Mouse (Mus musculus) stomach, embryonic 16.5 days (tissue): ENCODE results near the gene Slc35f2. TPM values are rescaled to one million over a fixed set of nuclear protein-coding genes. Genes with fewer than 3 reads are reported as not detected.

ENCODE experiments used
- ATAC-seq: fragments of 200-750 bp; cut with Nextera tagmentation; 2 replicates; pipeline ENCODE4 v1.8.0; 2017; ENCODE audit warnings: moderate number of reproducible peaks, moderate TSS enrichment; ENCODE audit not compliant: insufficient read depth, low FRiP score
- H3K27ac ChIP-seq: fragments of 300-500 bp; sonication (generic); 2 replicates; pipeline ENCODE4 v1.5.1; 2014; ENCODE audit warnings: low read length
- H3K27me3 ChIP-seq: fragments of 300-500 bp; sonication (generic); 2 replicates; pipeline ENCODE4 v1.6.1; 2014; ENCODE audit warnings: low read length, control low read depth, mixed read lengths; ENCODE audit not compliant: control insufficient read depth, insufficient read depth
- H3K36me3 ChIP-seq: fragments of 300-500 bp; sonication (generic); 2 replicates; pipeline ENCODE4 v1.6.1; 2014; ENCODE audit warnings: low read length; ENCODE audit not compliant: control insufficient read depth, insufficient read depth
- H3K4me1 ChIP-seq: fragments of 300-500 bp; sonication (generic); 2 replicates; pipeline ENCODE4 v1.6.1; 2014; ENCODE audit warnings: low read length, control low read depth, mixed read lengths; ENCODE audit not compliant: control insufficient read depth, insufficient read depth
- H3K4me2 ChIP-seq: fragments of 300-500 bp; sonication (generic); 2 replicates; pipeline ENCODE4 v1.6.1; 2014; ENCODE audit warnings: low read depth, low read length, mixed read lengths
- H3K4me3 ChIP-seq: fragments of 300-500 bp; sonication (generic); replicated peaks from 2 replicates; pipeline ENCODE4 v1.5.1; 2014; ENCODE audit warnings: mild to moderate bottlenecking, low read length
- H3K9ac ChIP-seq: fragments of 300-500 bp; sonication (generic); 2 replicates; pipeline ENCODE4 v1.6.1; 2014; ENCODE audit warnings: low read length
- H3K9me3 ChIP-seq: fragments of 300-500 bp; sonication (generic); replicated peaks from 2 replicates; pipeline ENCODE4 v1.6.1; 2016; ENCODE audit warnings: low read length, control low read depth; ENCODE audit not compliant: control insufficient read depth
- WGBS: fragments of 180-500 bp; shearing (Covaris S2); extraction: QIAGEN DNeasy Blood & Tissue Kit; methylation state at CpG from one replicate; pipeline ENCODE4 v1.1.7; 2014; 5-methylcytosine and 5-hydroxymethylcytosine counted together
- polyA plus RNA-seq: library from polyadenylated mRNA; unstranded; fragments of >200 nt; fragmentation: Nextera tagmentation; extraction: Ambion mirVana; gene quantifications from 2 replicates; pipeline ENCODE4 v1.2.1, GENCODE M21; 2015

Gene Slc35f2
- polyA plus RNA-seq, 1 experiment from 2014 or later, result 7.9 TPM

DNA sequence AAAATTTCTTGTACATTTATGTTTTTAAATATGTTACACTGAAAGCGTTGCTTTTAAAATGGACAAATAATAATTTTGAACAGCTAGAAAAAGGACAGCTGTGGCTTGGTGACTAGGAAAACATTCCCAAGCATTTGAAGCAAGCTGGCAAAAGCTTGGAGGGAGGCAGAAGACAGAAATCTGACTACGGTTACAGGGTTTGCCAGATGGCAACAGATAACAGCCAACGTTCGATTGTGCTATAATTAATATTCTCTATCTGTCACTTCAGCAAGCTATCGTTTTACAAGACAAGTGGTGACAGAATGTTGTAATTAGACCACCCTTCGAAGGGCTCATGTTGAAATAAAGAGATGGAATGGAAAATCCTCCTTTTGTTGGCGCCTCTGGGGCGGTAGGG is 77.2 kb downstream of the Slc35f2 start:
- WGBS, result 68% methylated on average over 8 of the region's 8 CpGs
- H3K4me3 ChIP-seq, result no peak overlapping the region
- H3K9me3 ChIP-seq, result no peaks in the 10 kb centered on the region
- H3K36me3 ChIP-seq, result no peaks in the 10 kb centered on the region
- H3K27me3 ChIP-seq, result no peaks in the 10 kb centered on the region
- no peak overlapping the region for H3K4me2 ChIP-seq
- no peak for ATAC-seq
- H3K27ac ChIP-seq, result no peak overlapping the region
- H3K4me1 ChIP-seq, result no peaks in the 10 kb centered on the region
- no peak overlapping the region for H3K9ac ChIP-seq

DNA sequence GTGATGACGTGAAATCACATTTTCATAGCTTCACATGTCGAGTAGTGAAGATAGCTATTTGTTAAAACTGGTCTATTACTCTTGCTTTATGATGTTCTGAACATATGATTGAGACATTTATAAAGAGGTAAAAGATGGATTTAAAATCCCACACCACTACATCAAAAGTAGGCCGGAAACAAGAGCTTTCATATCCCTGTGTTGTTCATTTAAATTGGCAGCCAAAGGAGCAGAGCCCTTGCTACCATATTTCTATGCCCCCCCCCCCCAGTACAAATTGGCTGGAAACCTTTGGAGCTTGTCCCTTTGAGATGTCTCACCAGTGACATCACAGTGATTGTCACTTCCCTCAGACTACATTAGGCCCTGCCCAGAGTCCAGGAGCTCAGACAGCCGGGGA is 78.5 kb downstream of the Slc35f2 start, which contains the start of gene Sln:
TSS of gene Sln (plus strand) at position 301 of the 400 bp plus-strand sequence.
- 80% methylated on average over 4 of the region's 4 CpGs for WGBS
- no peak within 1 kb of the TSS for H3K4me2 ChIP-seq
- H3K36me3 ChIP-seq, result no peaks in the 10 kb centered on the region
- H3K9me3 ChIP-seq, result no peaks in the 10 kb centered on the region
- ATAC-seq, result no peak
- no peak within 1 kb of the TSS for H3K9ac ChIP-seq
- H3K27me3 ChIP-seq, result no peaks in the 10 kb centered on the region
- no peak within 1 kb of the TSS for H3K27ac ChIP-seq
- no peak within 1 kb of the TSS for H3K4me3 ChIP-seq
- H3K4me1 ChIP-seq, result no peaks in the 10 kb centered on the region

DNA sequence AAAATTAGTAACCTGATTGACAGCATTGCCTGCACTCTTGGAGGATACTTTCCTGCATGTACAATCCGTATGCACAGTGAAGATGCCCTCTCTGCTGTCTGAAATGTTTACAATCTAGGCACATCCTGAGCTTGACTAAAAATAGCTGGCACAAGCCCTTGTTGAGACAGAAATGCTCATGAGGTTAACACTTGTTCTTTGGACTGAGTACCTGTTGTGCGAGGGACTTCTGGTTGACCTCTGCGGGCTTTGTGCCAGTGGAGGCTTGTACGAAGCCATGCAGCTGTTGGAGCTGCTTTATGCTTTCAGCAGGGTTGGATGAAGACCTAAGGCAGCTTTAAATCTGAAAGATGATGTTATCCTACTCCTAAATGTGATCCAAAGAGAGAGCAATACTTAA is 80.8 kb downstream of the Slc35f2 start:
- Histone ChIP-seq H3K27me3 (no peaks in the 10 kb centered on the region), H3K36me3 (no peaks in the 10 kb centered on the region), H3K4me1 (no peaks in the 10 kb centered on the region), H3K4me3 (no peak overlapping the region), H3K9ac (no peak overlapping the region), H3K27ac (no peak overlapping the region), H3K4me2 (no peak overlapping the region), H3K9me3 (no peaks in the 10 kb centered on the region)
- no peak for ATAC-seq
- 64% methylated on average over 4 of the region's 4 CpGs for WGBS

DNA sequence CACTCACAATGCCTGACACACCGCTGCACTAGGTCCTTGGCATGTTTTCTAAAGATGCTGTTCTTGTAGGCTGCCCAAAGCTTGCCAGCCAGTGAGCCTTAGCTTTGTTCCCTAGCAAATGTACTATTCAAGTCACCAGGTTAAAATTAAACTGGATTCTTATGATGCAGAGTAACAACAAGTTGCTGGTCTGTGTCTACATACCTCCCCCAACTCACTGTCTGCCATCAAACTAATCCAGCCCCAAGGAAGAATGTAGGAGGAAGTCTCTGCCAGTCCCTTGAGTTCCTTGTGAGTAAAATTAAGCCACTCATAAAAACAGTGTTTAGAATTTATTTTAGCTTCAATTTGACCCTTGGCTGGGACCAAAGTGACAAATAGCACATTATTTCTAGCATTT is 82.3 kb downstream of the Slc35f2 start:
- no peak overlapping the region for H3K4me3 ChIP-seq
- peak overlapping the region; percentile 34; the same call in 1 of the 2 replicates for H3K27ac ChIP-seq
- no peak overlapping the region for H3K9ac ChIP-seq
- no peak for ATAC-seq
- H3K9me3 ChIP-seq, result no peaks in the 10 kb centered on the region
- H3K36me3 ChIP-seq, result no peaks in the 10 kb centered on the region
- 50% methylated on average over 1 of the region's 1 CpGs for WGBS
- no peaks in the 10 kb centered on the region for H3K27me3 ChIP-seq
- H3K4me1 ChIP-seq, result no peaks in the 10 kb centered on the region
- H3K4me2 ChIP-seq, result no peak overlapping the region

DNA sequence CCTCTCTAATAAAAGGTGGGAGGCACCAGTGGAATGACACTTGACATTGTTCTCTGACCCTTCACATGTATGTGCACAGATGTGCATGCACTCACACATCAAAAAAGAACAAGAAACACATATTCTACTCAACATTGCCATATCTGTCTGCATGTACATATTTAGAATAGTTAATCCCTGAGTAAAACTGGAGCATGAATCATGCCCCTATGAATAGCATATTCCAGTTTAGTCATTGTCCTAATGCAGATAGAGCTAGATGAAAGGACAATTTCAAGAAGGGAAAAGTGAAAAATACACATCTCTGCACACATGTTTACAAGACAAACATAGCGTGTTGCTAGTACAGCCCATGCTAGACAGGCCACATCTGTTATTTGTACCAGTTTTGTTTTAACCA is 83.2 kb downstream of the Slc35f2 start:
- no peaks in the 10 kb centered on the region for H3K9me3 ChIP-seq

DNA sequence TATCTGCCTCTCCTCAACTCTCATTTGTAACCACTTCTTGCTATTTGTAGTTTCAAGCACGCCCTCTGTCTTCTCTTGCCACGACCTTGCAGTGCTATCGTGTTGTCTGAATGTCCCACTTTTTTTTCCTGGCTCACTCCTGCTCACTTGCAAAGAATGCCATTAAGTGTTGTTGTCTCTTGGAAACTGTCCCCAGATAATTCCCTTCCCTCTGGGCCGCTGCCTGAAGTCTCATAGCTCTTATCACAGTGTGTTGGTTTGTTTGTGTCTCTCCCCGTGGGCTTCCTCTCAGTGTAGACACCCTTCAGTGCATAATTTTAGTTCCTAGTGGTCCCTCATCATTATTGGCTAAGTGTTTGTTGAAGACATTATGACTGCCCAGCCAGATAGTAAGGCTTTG is 86.5 kb downstream of the Slc35f2 start:
- Histone ChIP-seq H3K27me3 (no peaks in the 10 kb centered on the region), H3K4me2 (no peak overlapping the region), H3K9me3 (no peaks in the 10 kb centered on the region), H3K4me3 (no peak overlapping the region), H3K9ac (no peak overlapping the region), H3K36me3 (no peaks in the 10 kb centered on the region), H3K27ac (no peak overlapping the region), H3K4me1 (no peaks in the 10 kb centered on the region)
- WGBS, result 62% methylated on average over 5 of the region's 5 CpGs
- ATAC-seq, result no peak

More for the DNA sequence above, 83.2 kb downstream of the Slc35f2 start:
- 66% methylated on average over 1 of the region's 1 CpGs for WGBS
- H3K4me1 ChIP-seq, result no peaks in the 10 kb centered on the region
- no peak overlapping the region for H3K27ac ChIP-seq
- H3K9ac ChIP-seq, result no peak overlapping the region
- H3K36me3 ChIP-seq, result no peaks in the 10 kb centered on the region
- H3K4me2 ChIP-seq, result no peak overlapping the region
- H3K4me3 ChIP-seq, result no peak overlapping the region
- no peak for ATAC-seq
- H3K27me3 ChIP-seq, result no peaks in the 10 kb centered on the region

Other genes starting within 250 kb of the Slc35f2 start
- gene Atm, start 234.8 kb upstream of the Slc35f2 start, polyA plus RNA-seq, result 10.9 and 13.1 TPM in 2 replicates
- gene Npat, start 234.5 kb upstream of the Slc35f2 start, polyA plus RNA-seq, result 16.9 and 17.2 TPM in 2 replicates
- 120 and 141 TPM in 2 replicates for gene Acat1, start 161.2 kb upstream of the Slc35f2 start, polyA plus RNA-seq
- gene Cul5, start 101.5 kb upstream of the Slc35f2 start, polyA plus RNA-seq, result 21.8 and 22.3 TPM in 2 replicates
- 0.40 and 0.51 TPM in 2 replicates for gene Rab39, start 65.3 kb upstream of the Slc35f2 start, polyA plus RNA-seq
- 2.0 and 74.3 TPM in 2 replicates for gene Sln, start 78.6 kb downstream of the Slc35f2 start, polyA plus RNA-seq
- gene Elmod1, start 203.8 kb downstream of the Slc35f2 start, polyA plus RNA-seq, result 0.27 and 0.92 TPM in 2 replicates